19 mouse cellular contexts compared by ENCODE assay signal in the genomic region with DNA sequence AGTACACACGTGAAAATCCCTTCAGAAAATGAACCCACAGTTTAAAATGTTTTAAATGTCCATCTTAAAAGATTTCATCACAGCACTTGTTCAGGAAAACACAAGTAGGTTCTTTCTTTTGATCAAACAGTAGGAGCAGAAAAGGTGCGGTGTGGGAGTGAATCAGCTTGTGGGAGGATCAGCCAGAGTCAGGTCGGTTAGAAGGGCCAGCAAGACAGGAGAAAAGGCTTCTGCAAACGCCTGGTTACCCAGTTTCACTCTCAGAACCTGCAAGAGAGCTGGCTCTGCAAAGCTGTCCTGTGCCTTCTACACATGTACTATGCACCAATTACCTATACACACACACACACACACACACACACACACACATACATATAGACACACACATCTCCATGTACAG. TPM values are rescaled to one million over a fixed set of nuclear protein-coding genes. Genes with fewer than 3 reads are reported as not detected.
DNase-seq lines count a peak whose midpoint lies in the region; ATAC-seq lines count a peak whose summit lies in the region.
"Had no signal": no experiment of that assay in that cellular context is flagged by ENCODE, and none has a peak within 500 bp of the region (broad histone marks: within the 10 kb centered on the region; RNA-seq: fewer than 3 reads in every experiment).

No protein-coding gene starts in this region.

- H3K27ac ChIP-seq in liver, embryonic 12.5 days: no peak overlapping the region
- H3K27ac ChIP-seq: embryonic facial prominence, embryonic 12.5 days; forebrain, embryonic 15.5 days; heart, adult 2 months; heart, embryonic 15.5 days; hindbrain, embryonic 13.5 days had no signal

- no peaks in the 10 kb centered on the region for H3K36me3 ChIP-seq in liver, embryonic 12.5 days
- H3K36me3 ChIP-seq: embryonic facial prominence, embryonic 12.5 days; forebrain, embryonic 15.5 days; heart, embryonic 15.5 days; hindbrain, embryonic 13.5 days had no signal

- peak; percentile 7 to 12 for DNase-seq in kidney, postnatal 4 days
- no peak for DNase-seq in kidney, adult 9 months
- peak; percentile 7 for DNase-seq in ovary, postnatal 36 days (ENCODE audit: low spot score)
- DNase-seq in ovary, postnatal 14 days (ENCODE audit: low spot score): no peak
- DNase-seq in brain, adult 2 months (ENCODE audit: low read depth, low spot score): peak; percentile 51
- DNase-seq in layer of hippocampus, postnatal 10 days (ENCODE audit: low spot score in 2 of 2): no peak
- DNase-seq: adrenal gland, adult 8-10 months; cerebellum, adult 11-12 months; cerebellum, adult 9-10 months; gastrocnemius, postnatal 14 days; heart, adult 2 months; heart, postnatal 14 days had no signal

- H3K4me2 ChIP-seq in liver, embryonic 12.5 days: no peak overlapping the region
- H3K4me2 ChIP-seq: embryonic facial prominence, embryonic 12.5 days; forebrain, embryonic 15.5 days; heart, embryonic 11.5 days; heart, embryonic 15.5 days; hindbrain, embryonic 13.5 days had no signal

- H3K4me3 ChIP-seq in liver, embryonic 12.5 days: no peak overlapping the region
- H3K4me3 ChIP-seq: embryonic facial prominence, embryonic 12.5 days; forebrain, embryonic 15.5 days; heart, adult 2 months; heart, embryonic 15.5 days; hindbrain, embryonic 13.5 days had no signal

- H3K9me3 ChIP-seq in liver, embryonic 12.5 days (replicated peaks): no peaks in the 10 kb centered on the region
- H3K9me3 ChIP-seq: embryonic facial prominence, embryonic 12.5 days; forebrain, embryonic 15.5 days; G1E; heart, embryonic 15.5 days; hindbrain, embryonic 13.5 days had no signal

- 61% methylated on average over 4 of the region's 4 CpGs for WGBS in liver, embryonic 12.5 days (ENCODE audit: insufficient replicate concordance)

- H3K4me1 ChIP-seq in liver, embryonic 12.5 days: no peaks in the 10 kb centered on the region
- H3K4me1 ChIP-seq: embryonic facial prominence, embryonic 12.5 days; heart, embryonic 15.5 days had no signal

- no peaks in the 10 kb centered on the region for H3K27me3 ChIP-seq in liver, embryonic 12.5 days (replicated peaks)
- H3K27me3 ChIP-seq: embryonic facial prominence, embryonic 12.5 days; forebrain, embryonic 15.5 days; heart, embryonic 15.5 days; hindbrain, embryonic 13.5 days had no signal

- no peak for ATAC-seq in liver, embryonic 12.5 days
- ATAC-seq: forebrain, embryonic 15.5 days had no signal

- H3K9ac ChIP-seq in liver, embryonic 12.5 days: no peak overlapping the region
- H3K9ac ChIP-seq: embryonic facial prominence, embryonic 12.5 days; forebrain, embryonic 15.5 days; heart, embryonic 15.5 days; hindbrain, embryonic 13.5 days had no signal

RNA-seq across cellular contexts. Expression of gene Slc39a10, which starts 49.2 kb away (rescaled TPM):
- polyA plus RNA-seq in liver, embryonic 12.5 days (2016; fragmentation: Nextera tagmentation; extraction: Ambion mirVana): 9.8 and 11.1 TPM in 2 replicates
- total RNA-seq in layer of hippocampus, postnatal 10 days (2021): 10 to 100 TPM; 85.2 to 94.1 TPM

Comparison
In these comparisons a context has a peak if more than half of its experiments do, and no peak if none do; other contexts are left out.
1. DNase-seq: peak in kidney, postnatal 4 days (2 of 2), ovary, postnatal 36 days (single experiment) and brain, adult 2 months (single experiment); none in kidney, adult 9 months (single experiment), ovary, postnatal 14 days (single experiment) and layer of hippocampus, postnatal 10 days (0 of 2).